Mouse (Mus musculus) gastrocnemius, adult 2 months (tissue): ENCODE measurements around the gene Mrpl51. TPM values are rescaled to one million over a fixed set of nuclear protein-coding genes. Genes with fewer than 3 reads are reported as not detected.

Experiments used
- DNase-seq: peaks from one replicate; pipeline ENCODE4 v3.0.0; 2022
- H3K27ac ChIP-seq: fragments of 200-600 bp; 2 replicates; pipeline ENCODE4 v1.8.1; 2022; ENCODE audit warnings: mild to moderate bottlenecking
- H3K4me3 ChIP-seq: fragments of 200-600 bp; 2 replicates; pipeline ENCODE4 v1.8.1; 2022; ENCODE audit warnings: mild to moderate bottlenecking, moderate library complexity
- CTCF ChIP-seq: fragments of 200-600 bp; IDR thresholded peaks from 2 replicates; pipeline ENCODE4 v1.8.1; 2022; ENCODE audit warnings: antibody characterized with exemption, mild to moderate bottlenecking, moderate library complexity
- intact Hi-C: fragments of 180-260 bp; cut with DNase I; formaldehyde crosslinking; loops from one replicate; pipeline ENCODE4 v1.15.1; 2025
- microRNA-seq: library from miRNA; unstranded; fragments of <30 nt; microRNA quantifications from one replicate; pipeline ENCODE4 v1.2.0, GENCODE M21; 2021
- total RNA-seq, 2 experiments: library from RNA; stranded (reverse); gene quantifications; 2 replicates each; pipeline ENCODE4 v1.2.3; 2021

Gene Mrpl51
- total RNA-seq, 2 experiments from 2014 or later, result 214 to 262 TPM

DNA sequence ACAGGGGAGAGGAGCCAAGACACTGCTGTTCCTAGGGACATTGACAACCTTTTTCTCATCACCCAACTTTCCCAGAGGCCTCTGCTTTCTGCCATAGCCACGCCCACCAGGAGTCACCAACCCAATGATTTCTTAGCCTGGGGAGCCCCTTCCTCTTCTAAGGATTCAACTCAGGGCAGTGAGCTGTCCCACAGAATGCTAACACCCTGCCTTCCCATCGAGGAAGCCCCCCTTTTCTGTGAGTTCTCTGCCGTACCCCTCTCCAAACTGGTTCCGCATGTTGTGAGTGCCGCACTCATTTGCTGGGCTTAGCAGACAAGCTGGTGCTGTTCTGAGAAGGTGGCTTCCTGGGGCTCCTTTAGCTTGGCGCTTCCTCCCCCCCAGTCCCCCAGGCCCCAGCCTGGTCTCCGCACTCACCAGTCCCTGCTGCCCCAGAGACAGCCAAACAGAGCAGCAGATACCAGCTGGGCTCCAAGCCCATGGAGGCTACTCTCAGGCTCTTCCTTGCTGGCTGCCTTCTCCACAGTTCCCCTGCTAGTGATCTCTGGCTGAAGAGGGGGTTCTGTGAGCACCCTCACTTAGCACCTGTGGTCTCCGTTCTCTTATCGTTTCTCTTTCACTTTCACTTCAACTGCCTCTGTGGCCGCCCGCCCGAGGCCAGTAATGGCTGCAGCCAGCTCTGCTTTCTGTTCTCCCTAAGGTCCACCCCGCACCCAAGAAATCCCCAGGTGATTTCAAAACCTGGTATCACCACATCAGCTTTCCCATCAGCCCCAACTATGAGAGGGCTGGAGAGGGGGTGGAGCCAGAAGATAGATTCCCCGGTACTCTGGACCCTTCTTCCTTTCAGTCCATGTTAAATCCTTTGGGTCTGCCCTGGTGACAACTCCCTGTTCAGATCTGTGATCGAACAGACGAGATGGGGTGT lies 39.8 kb downstream of the Mrpl51 start, which contains the start of gene Tapbpl:
Tapbpl (minus strand) TSS at position 744 of the 928 bp plus-strand sequence.
- peak; percentile 70 for DNase-seq
- no peak for TF ChIP-seq CTCF
- peak within 1 kb of the TSS; percentile 89 for H3K4me3 ChIP-seq
- peak within 1 kb of the TSS; percentile 93 for H3K27ac ChIP-seq
- intact Hi-C loops, result loop anchor here (5.0 kb wide), 1 partner anchor 84 kb away; the partner anchor contains the start of gene Iffo1

DNA sequence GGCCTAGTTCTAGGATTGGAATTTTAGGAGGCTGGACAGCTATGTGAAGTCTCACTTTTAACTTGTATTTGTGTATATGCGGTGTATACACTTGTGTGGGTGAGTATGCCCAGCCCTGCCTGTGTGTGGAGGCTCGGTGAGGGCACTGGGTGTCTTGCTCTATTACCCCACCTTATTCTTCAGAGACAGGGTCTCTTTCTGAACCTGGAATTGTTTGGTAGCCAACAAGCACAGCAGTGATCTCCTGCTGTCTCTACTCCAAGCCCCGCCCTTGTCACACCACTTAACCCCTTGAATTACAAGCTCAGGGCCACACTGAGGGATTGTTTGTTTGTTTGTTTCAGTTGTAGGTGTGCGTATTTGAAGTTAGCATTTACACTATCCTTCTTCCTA lies 40.4 kb downstream of the Mrpl51 start:
- TF ChIP-seq CTCF, result no peak
- Histone ChIP-seq H3K4me3 (peak overlapping the region; percentile 89), H3K27ac (peak overlapping the region; percentile 93)
- intact Hi-C loops, result loop anchor here (5.0 kb wide), 1 partner anchor 85 kb away; the partner anchor contains the start of gene Iffo1
- DNase-seq, result no peak

DNA sequence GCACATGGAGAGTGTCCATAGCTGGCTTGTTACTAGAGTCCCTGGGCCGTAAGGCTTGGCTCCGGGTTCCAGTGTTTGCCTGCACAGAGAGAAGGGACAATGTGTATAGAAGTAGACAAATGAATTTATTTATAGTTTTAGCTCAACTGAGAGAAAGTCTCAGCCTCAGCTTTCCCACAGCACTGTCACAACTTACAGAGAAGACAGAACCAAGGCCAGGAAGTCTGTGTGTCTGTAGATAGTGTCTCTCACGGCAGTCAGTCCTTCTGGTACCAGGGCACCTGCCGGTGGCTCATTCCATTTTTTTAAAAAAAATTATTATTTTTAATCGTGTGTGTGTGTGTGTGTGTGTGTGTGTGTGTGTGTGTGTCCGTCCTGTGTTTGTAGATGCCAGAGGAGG lies 40.9 kb downstream of the Mrpl51 start:
- intact Hi-C loops, result loop anchor here (5.0 kb wide), 1 partner anchor 85 kb away; the partner anchor contains the start of gene Iffo1
- Histone ChIP-seq H3K4me3 (peak overlapping the region; percentile 89), H3K27ac (peak overlapping the region; percentile 93; the same call in 1 of the 2 replicates)
- no peak for TF ChIP-seq CTCF
- no peak for DNase-seq

DNA sequence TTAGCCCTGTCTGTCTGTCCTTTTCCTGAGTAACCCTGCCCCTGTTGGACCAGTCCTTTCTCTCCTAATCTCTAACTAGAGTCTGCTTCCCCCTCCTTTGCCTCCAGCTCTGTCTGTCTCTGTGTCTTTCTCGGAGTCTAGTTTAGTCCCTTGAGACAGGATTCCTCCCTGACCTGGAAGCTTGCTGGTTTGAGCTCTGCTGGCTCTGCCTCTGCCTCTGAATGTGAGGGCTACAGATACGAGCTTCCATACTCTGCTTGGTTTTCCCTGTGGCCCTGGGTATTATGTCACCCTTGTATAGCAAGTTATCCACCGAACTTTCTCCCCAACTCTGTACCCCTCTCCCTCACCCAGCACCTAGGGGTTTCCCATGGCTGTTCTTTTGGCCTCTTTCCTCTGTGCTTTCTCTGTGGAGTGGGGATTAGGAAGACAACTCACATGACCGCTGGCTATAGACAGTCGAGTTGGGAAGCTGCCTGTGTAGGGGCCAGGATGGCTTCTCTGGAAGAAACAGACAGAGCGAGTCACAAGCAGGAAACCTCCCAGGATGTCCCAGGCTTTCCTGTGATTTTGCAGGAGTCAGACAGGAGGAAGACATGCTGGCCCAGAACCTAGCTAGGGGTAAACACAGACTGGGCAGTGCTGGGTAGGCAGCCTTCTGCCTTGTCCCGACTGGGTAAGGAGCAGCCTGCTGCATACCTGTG lies 42.4 kb downstream of the Mrpl51 start:
- intact Hi-C loops, result loop anchor here (5.0 kb wide), 1 partner anchor 87 kb away; the partner anchor contains the start of gene Iffo1
- Histone ChIP-seq H3K27ac (peak overlapping the region; percentile 73), H3K4me3 (peak overlapping the region; percentile 34)
- no peak for DNase-seq
- no peak for TF ChIP-seq CTCF

DNA sequence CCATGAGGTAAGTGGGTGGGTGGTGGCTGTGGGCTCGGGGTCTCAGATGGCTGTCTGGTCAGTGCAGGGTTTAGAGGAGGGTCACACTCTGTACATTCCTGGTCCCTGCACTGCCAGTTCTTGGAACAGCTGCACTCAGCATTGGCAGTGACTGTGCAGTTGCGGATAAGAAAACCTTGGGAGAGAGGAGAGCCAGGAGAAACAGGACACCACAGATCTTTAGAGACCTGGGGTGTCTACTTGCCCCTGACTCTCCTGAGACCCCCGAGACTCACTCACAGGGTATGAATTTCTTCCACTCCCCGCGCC lies 42.9 kb downstream of the Mrpl51 start:
- intact Hi-C loops, result loop anchor here (5.0 kb wide), 1 partner anchor 87 kb away; the partner anchor contains the start of gene Iffo1
- peak overlapping the region; percentile 34 for H3K4me3 ChIP-seq
- peak; percentile 48 for DNase-seq
- no peak for TF ChIP-seq CTCF
- H3K27ac ChIP-seq, result peak overlapping the region; percentile 73

DNA sequence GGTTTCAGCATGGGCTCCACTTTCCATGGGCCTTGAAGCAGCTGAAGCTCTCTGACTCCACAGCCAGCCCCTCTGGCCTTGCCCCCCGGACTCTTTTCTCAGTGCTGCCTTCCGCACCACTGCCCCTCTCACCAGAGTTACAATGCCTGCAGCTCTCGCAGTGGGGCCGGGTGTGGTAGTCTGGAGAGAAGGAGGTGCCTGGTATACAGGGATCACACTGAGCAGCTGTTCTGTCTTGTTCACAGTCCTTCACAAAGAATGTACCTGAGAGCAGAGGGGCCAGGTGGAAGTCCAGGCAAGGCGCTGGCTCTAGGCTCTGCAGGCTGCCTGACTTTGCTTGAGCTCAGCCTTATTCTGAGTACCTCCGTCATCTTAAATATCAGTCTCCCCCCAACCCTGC lies 44.7 kb downstream of the Mrpl51 start:
- intact Hi-C loops, result no loop called here
- no peak overlapping the region for H3K27ac ChIP-seq
- no peak for TF ChIP-seq CTCF
- DNase-seq, result no peak
- H3K4me3 ChIP-seq, result no peak overlapping the region

DNA sequence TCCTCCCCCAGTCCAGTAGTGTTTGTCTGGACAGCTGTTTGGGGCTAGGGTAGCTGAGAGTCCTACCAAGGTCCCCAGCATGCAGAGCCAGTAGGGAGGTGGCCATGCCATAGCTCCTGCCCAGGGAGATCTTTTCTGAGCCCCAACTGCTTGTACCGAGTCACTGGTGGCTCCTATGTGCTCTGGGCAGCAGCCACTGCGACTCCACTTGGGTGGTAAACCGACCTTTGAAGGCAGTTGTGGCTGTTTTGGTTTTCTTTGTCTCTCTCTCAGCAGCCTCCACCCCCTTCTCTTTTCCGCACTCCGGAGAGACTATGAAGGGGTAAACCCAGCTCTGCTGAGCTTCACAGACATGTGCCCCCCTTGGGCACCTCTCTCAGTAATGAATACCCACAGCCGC lies 45.2 kb downstream of the Mrpl51 start, which contains the start of gene Cd27:
Cd27 (minus strand) TSS at position 229 of the 400 bp plus-strand sequence.
- Histone ChIP-seq H3K4me3 (no peak within 1 kb of the TSS), H3K27ac (no peak within 1 kb of the TSS)
- intact Hi-C loops, result no loop called here
- TF ChIP-seq CTCF, result no peak
- DNase-seq, result no peak

DNA sequence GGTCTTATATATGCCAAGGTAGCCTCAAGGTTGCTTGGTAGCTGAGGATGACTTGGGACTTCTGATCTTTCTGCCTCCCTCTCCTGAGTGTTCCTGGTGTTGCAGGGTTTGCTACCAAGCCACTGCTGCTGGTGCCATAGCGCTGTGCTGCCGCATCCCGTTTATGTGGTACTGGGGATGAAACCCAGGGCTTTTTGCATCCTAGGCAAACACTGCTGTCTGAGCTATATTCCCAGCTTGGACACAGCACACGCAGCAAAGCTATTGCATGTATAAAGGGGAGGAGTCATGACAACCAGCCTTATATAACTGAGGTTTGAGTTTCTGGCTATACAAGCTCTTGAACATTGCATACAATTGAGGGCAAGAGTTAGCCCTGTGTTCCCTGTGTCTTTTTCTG lies 45.8 kb downstream of the Mrpl51 start:
- intact Hi-C loops, result no loop called here
- TF ChIP-seq CTCF, result no peak
- H3K4me3 ChIP-seq, result no peak overlapping the region
- DNase-seq, result no peak
- H3K27ac ChIP-seq, result no peak overlapping the region

DNA sequence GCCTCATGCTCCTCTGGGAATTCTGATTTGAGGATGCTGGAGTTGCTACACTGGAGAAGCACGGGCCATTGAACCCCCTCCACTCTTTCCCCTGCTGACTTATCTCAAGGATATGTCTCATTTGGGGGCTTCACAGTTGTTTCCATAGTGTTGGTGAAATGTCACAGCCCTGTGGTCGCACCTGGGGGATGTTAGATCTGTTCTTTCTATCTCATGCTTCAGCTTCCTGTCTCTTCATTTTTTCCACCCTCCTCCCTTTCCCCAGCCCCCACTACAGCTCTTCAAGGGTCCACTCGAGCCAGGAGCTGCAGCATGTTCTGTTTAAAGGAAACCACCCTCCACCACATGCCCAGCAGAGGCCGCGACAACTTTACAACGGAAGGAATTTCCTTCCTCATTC lies 46.8 kb downstream of the Mrpl51 start:
- intact Hi-C loops, result no loop called here

DNA sequence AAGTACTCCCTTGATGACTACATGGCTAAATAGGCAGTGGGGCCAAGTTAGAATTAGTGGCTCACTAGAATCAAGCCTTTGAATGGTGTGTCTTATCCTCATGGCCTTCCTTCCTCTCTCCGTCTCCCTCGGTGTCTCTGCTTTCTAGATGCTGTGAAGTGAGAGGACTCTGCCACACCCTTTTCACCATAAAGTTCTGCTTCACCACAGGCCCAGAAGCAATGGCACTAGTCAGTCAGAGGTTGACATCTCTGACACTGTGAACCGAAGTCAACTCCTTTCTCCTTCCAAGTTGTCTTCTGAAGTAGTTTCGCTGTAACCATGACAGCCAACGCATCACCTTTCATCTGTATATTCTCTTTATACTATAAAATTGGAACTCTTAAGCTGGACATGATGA lies 47.9 kb downstream of the Mrpl51 start:
- H3K4me3 ChIP-seq, result no peak overlapping the region
- intact Hi-C loops, result no loop called here
- no peak overlapping the region for H3K27ac ChIP-seq
- no peak for DNase-seq
- TF ChIP-seq CTCF, result no peak

More for the DNA sequence above, 46.8 kb downstream of the Mrpl51 start:
- Histone ChIP-seq H3K4me3 (no peak overlapping the region), H3K27ac (no peak overlapping the region)
- no peak for TF ChIP-seq CTCF
- DNase-seq, result no peak

DNA sequence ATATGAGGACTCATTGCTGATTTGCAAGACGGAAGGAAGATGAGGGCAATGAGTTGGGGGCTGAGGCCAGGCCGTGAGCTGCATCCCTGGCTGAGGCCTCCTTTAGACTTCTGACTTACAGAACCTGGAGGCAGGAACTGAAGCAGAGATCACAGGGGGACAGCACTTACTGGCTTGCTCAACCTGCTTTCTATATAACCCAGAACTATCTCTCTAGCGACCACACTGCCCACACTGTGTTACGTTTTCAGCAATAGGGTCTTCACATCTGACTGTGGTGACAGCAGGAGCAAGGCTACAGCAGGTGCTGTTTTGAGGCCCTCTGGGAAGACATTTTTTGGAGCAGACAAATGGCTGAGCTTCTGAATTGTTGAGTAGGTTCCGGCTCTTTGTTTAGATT lies 49.0 kb downstream of the Mrpl51 start:
- intact Hi-C loops, result no loop called here
- H3K27ac ChIP-seq, result no peak overlapping the region

DNA sequence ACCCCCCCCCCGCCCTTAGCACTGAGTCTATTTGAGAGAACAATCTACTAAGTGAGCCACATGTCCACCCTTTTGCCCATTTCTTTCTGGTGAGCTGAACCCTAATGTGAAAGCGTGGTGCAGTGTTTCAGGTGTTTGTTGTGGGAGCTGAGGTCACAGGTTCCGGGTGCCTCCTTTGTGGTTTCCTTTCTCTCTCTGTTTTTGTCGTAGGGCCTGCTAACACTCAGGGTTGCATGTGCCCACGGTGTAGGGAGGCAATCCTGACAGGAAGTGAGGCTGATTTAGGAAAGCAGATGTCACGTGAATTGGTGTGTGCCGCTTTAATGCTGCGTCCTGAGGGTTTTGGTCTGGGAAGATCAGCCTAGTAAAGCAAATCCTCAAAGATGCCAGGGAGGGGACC lies 50.0 kb downstream of the Mrpl51 start:
- no peak overlapping the region for H3K4me3 ChIP-seq
- H3K27ac ChIP-seq, result no peak overlapping the region
- intact Hi-C loops, result no loop called here
- TF ChIP-seq CTCF, result no peak
- DNase-seq, result no peak

More for the DNA sequence above, 49.0 kb downstream of the Mrpl51 start:
- TF ChIP-seq CTCF, result no peak
- DNase-seq, result no peak
- no peak overlapping the region for H3K4me3 ChIP-seq

DNA sequence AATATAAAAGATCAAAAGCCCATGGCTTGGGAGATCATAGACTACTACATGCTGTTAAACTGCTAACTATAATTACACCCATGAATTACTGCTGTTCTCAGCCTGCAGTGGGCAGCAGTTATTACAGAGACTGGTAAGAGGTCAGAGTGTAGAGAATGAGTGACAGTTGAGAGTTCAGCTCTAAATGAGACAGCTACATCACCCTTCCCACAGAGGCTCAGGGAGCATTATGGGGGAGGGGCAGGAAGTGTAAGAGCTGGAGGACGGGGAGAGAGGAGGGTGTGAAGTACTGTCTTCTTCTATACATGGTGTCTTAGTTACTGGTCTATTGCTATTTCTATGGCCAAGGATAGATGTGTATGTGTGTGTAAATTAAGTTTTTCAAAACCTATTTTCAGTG lies 53.0 kb downstream of the Mrpl51 start:
- no peak overlapping the region for H3K4me3 ChIP-seq
- TF ChIP-seq CTCF, result no peak
- no peak overlapping the region for H3K27ac ChIP-seq
- DNase-seq, result no peak
- intact Hi-C loops, result no loop called here

Small RNA genes lying within 50 kb of the gene (microRNA-seq; reads per million reads assigned to microRNA genes)
- gene Mir3098 (not detected), gene Mir8113 (not detected)

Other genes with a start within 250 kb of the Mrpl51 start
- gene Cops7a, start 226.3 kb upstream of the Mrpl51 start, total RNA-seq, result 100 to 1,000 TPM; 108 to 115 TPM
- gene Pianp, start 195.1 kb upstream of the Mrpl51 start, total RNA-seq, result under 1 TPM; 0.22 to 0.41 TPM
- 10 to 100 TPM; 24.4 to 28.0 TPM for gene Zfp384, start 182.7 kb upstream of the Mrpl51 start, total RNA-seq
- gene Ing4, start 152.0 kb upstream of the Mrpl51 start, total RNA-seq, result 10 to 100 TPM; 26.8 to 28.3 TPM
- gene Acrbp, start 142.1 kb upstream of the Mrpl51 start, total RNA-seq, result 1 to 10 TPM; 2.4 to 4.5 TPM
- gene Lpar5, start 123.9 kb upstream of the Mrpl51 start, total RNA-seq, result not detected
- 10 to 100 TPM; 68.8 to 71.2 TPM for gene Chd4, start 95.8 kb upstream of the Mrpl51 start, total RNA-seq
- 10 to 100 TPM; 17.9 to 18.1 TPM for gene Nop2, start 59.9 kb upstream of the Mrpl51 start, total RNA-seq
- gene Iffo1, start 46.6 kb upstream of the Mrpl51 start, total RNA-seq, result 1 to 10 TPM; 7.8 to 9.4 TPM
- over 10,000 TPM in 1 of 2 experiments, 1,000 to 10,000 TPM in 1; 9,742 to 11,894 TPM for gene Gapdh, start 25.3 kb upstream of the Mrpl51 start, total RNA-seq
- 1 to 10 TPM; 6.5 to 9.8 TPM for gene Ncapd2, start 100 bp upstream of the Mrpl51 start, total RNA-seq
- 10 to 100 TPM; 14.3 to 16.0 TPM for gene Vamp1, start 23.8 kb downstream of the Mrpl51 start, total RNA-seq
- gene Tapbpl, start 40.1 kb downstream of the Mrpl51 start, total RNA-seq, result 1 to 10 TPM; 2.4 to 2.6 TPM
- gene Cd27, start 45.2 kb downstream of the Mrpl51 start, total RNA-seq, result under 1 TPM; 0.31 to 0.64 TPM
- not detected for gene Tuba3a, start 94.2 kb downstream of the Mrpl51 start, total RNA-seq
- gene Ltbr, start 122.1 kb downstream of the Mrpl51 start, total RNA-seq, result 10 to 100 TPM; 20.3 to 21.2 TPM
- gene Scnn1a, start 128.9 kb downstream of the Mrpl51 start, total RNA-seq, result under 1 TPM; 0.10 to 0.14 TPM
- 10 to 100 TPM; 25.8 to 26.2 TPM for gene Tnfrsf1a, start 157.6 kb downstream of the Mrpl51 start, total RNA-seq
- not detected for gene Plekhg6, start 189.0 kb downstream of the Mrpl51 start, total RNA-seq